Mouse (Mus musculus) liver, embryonic 15.5 days (tissue): ENCODE results near the gene Zfp383. TPM values are rescaled to one million over a fixed set of nuclear protein-coding genes. Genes with fewer than 3 reads are reported as not detected.

Experiments used
- microRNA-seq: library from miRNA; unstranded; fragments of <30 nt; microRNA quantifications from one replicate; pipeline ENCODE4, GENCODE M21; 2016
- polyA plus RNA-seq: library from polyadenylated mRNA; unstranded; fragments of >200 nt; fragmentation: Nextera tagmentation; extraction: Ambion mirVana; gene quantifications from 2 replicates; pipeline ENCODE4 v1.2.1, GENCODE M21; 2015

Gene Zfp383
- polyA plus RNA-seq, 1 experiment from 2014 or later, result 0.39 TPM

Small RNA genes lying within 50 kb of the gene (microRNA-seq; reads per million reads assigned to microRNA genes)
- gene Mir7668, result 0.76 reads per million

Other genes starting within 250 kb of the Zfp383 start
- not detected in 2 replicates for gene Catsperg2, start 181.2 kb upstream of the Zfp383 start, polyA plus RNA-seq
- gene Zfp84, start 139.7 kb upstream of the Zfp383 start, polyA plus RNA-seq, result 3.2 TPM in 2 replicates
- 0.54 and 0.67 TPM in 2 replicates for gene Zfp30, start 124.2 kb upstream of the Zfp383 start, polyA plus RNA-seq
- 2.9 and 4.1 TPM in 2 replicates for gene Zfp790, start 92.1 kb upstream of the Zfp383 start, polyA plus RNA-seq
- gene Zfp940, start 54.6 kb upstream of the Zfp383 start, polyA plus RNA-seq, result 0.36 and 0.83 TPM in 2 replicates
- 0.91 and 0.97 TPM in 2 replicates for gene Zfp420, start 48.2 kb upstream of the Zfp383 start, polyA plus RNA-seq
- gene Zfp27, start 1.7 kb upstream of the Zfp383 start, polyA plus RNA-seq, result 1.4 and 1.7 TPM in 2 replicates
- gene Zfp74, start 45.9 kb downstream of the Zfp383 start, polyA plus RNA-seq, result 1.5 and 1.8 TPM in 2 replicates
- 8.2 and 12.5 TPM in 2 replicates for gene Zfp568, start 75.7 kb downstream of the Zfp383 start, polyA plus RNA-seq
- 0.37 and 0.53 TPM in 2 replicates for gene Zfp14, start 143.2 kb downstream of the Zfp383 start, polyA plus RNA-seq
- gene Zfp82, start 164.7 kb downstream of the Zfp383 start, polyA plus RNA-seq, result 1.3 and 1.6 TPM in 2 replicates
- not detected in 2 replicates for gene Gm26920, start 182.2 kb downstream of the Zfp383 start, polyA plus RNA-seq
- gene Zfp566, start 182.3 kb downstream of the Zfp383 start, polyA plus RNA-seq, result 1.4 and 1.9 TPM in 2 replicates
- gene Zfp260, start 186.6 kb downstream of the Zfp383 start, polyA plus RNA-seq, result 12.2 and 13.4 TPM in 2 replicates
- 1.4 and 1.6 TPM in 2 replicates for gene Zfp382, start 213.7 kb downstream of the Zfp383 start, polyA plus RNA-seq